Mouse (Mus musculus) hindbrain, embryonic 15.5 days (tissue): Measurements from ENCODE around the gene Tekt4. TPM values are rescaled to one million over a fixed set of nuclear protein-coding genes. Genes with fewer than 3 reads are reported as not detected.
A peak's percentile ranks its signal among the peaks of the same experiment; 100 is the strongest.

Experiments used
- ATAC-seq: fragments of 200-750 bp; cut with Nextera tagmentation; 2 replicates; pipeline ENCODE4 v1.8.0; 2017; ENCODE audit warnings: low read depth, moderate number of reproducible peaks, moderate TSS enrichment; ENCODE audit not compliant: low FRiP score
- H3K27ac ChIP-seq: fragments of 300-500 bp; sonication (generic); replicated peaks from 2 replicates; pipeline ENCODE4 v1.5.1; 2015; ENCODE audit warnings: mild to moderate bottlenecking, inconsistent platforms
- H3K27me3 ChIP-seq: fragments of 300-500 bp; sonication (generic); 2 replicates; pipeline ENCODE4 v1.6.1; 2015; ENCODE audit warnings: control low read depth, inconsistent platforms
- H3K36me3 ChIP-seq: fragments of 300-500 bp; sonication (generic); 2 replicates; pipeline ENCODE4 v1.6.1; 2015; ENCODE audit warnings: control low read depth, inconsistent platforms
- H3K4me1 ChIP-seq: fragments of 300-500 bp; sonication (generic); replicated peaks from 2 replicates; pipeline ENCODE4 v1.6.1; 2015; ENCODE audit warnings: control low read depth, inconsistent platforms
- H3K4me2 ChIP-seq: fragments of 300-500 bp; sonication (generic); 2 replicates; pipeline ENCODE4 v1.6.1; 2015; ENCODE audit warnings: moderate library complexity, mild to moderate bottlenecking, inconsistent platforms
- H3K4me3 ChIP-seq: fragments of 300-500 bp; sonication (generic); 2 replicates; pipeline ENCODE4 v1.5.1; 2015; ENCODE audit warnings: mild to moderate bottlenecking, inconsistent platforms
- H3K9ac ChIP-seq: fragments of 300-500 bp; sonication (generic); 2 replicates; pipeline ENCODE4 v1.6.1; 2015; ENCODE audit warnings: inconsistent platforms
- H3K9me3 ChIP-seq: fragments of 300-500 bp; sonication (generic); 2 replicates; pipeline ENCODE4 v1.6.1; 2016; ENCODE audit warnings: control low read depth, inconsistent platforms
- WGBS: fragments of 180-500 bp; shearing (Covaris S2); methylation state at CpG from one replicate; pipeline ENCODE4 v1.1.7; 2015; 5-methylcytosine and 5-hydroxymethylcytosine counted together
- polyA plus RNA-seq: library from polyadenylated mRNA; unstranded; fragments of >200 nt; fragmentation: Nextera tagmentation; extraction: Ambion mirVana; gene quantifications from 2 replicates; pipeline ENCODE4 v1.2.1, GENCODE M21; 2015

Tekt4 gene
- polyA plus RNA-seq, 1 experiment from 2014 or later, result 1.1 TPM

DNA sequence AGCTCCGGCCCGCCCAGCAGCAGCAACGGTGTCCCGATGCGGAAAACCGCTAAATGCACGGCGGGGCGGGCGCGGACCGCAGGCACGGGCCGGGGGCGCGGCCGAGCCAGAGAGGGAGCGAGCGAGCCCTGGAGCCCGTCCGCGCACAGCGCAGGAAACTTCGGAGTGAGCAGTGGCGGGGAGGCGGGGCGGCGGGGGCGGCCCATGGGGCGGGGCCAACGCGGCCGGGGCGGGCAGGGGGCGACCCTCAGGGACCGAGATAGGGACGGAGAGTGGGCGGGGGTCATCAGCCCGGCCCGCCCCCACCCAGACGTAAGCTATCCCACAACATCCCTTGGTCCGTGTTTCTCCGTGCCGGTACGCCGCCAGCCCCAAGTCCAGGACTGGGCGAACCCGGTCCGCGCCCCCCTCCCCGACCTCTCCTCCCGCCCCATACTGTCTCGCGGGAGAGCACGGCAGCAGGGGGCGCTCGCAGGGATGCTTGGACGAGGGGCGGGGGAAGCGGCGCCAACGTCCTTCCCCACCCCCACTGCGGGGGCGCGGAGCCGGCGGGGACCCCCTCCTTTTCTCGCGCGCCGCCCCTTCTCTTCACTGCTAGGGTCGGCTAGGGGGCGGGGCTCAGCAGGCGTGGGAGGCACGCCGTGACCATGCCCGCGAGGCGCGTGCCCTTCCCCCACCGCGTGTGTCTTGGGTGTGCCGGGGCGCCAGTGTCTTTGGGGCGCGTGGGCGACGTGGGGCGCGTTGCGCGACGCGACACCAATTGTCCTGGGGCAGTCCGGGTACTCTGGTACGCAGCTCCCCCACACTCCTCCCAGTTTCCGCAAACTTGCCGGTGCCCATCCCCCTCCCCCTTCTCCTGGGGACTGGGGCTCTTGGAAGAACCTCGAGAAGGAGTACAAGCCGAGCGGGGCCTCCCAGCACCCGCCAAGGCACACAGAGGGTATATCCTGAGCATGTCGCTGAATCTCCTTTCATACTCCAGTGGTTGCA, 20.5 kb upstream of the Tekt4 start, which contains the start of gene Cacna1h:
TSS of gene Cacna1h (minus strand) at position 167 of the 990 bp plus-strand sequence.
- Histone ChIP-seq H3K9ac (peak within 1 kb of the TSS; percentile 74), H3K27ac (peak within 1 kb of the TSS; percentile 77), H3K9me3 (no peaks in the 10 kb centered on the region), H3K36me3 (no peaks in the 10 kb centered on the region), H3K4me3 (peak within 1 kb of the TSS; percentile 65), H3K4me2 (peak within 1 kb of the TSS; percentile 81), H3K27me3 (no peaks in the 10 kb centered on the region), H3K4me1 (peaks cover 48% of the 10 kb centered on the region)
- under 1% methylated on average over 64 of the region's 103 CpGs for WGBS
- ATAC-seq, result peak; percentile 91

DNA sequence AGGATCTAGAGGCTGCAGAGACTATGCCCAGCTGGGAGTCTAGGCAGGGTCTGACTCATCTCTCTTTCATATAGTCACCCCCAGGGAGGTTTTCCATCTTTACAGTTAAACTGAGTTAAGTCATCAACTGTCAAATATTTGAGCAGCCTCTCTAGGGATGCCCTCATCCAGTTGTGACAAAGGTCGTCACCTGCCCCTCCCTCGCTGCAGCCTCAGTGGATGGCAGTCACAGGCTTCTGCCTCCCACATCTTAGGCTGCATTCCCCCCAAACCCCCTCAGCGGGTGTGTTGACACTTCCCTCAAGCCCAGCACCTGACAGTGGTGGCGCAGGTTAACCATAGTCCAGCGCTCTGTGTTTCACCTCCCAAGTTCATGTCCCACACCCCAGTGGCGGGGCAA, 13.0 kb upstream of the Tekt4 start:
- H3K36me3 ChIP-seq, result no peaks in the 10 kb centered on the region
- no peak for ATAC-seq

DNA sequence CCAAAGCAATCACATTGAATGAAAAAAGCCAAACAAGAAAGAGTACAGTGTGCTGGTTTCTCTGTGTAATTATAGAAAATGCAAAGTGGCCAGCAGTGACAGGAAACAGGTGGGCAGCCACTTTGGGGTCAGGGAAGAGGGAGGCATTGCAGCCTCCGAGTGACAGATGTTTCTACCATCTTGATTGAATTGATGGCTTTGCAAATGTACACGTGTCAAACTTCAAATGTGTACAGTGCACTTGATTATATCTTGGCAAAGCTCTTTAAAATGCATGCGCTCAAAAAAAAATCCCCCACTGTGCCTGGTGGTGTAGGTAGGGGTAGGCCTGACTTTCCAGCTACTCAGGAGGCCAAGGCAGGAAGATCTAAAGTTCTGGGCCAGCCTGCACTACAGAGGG, 11.5 kb upstream of the Tekt4 start:
- Histone ChIP-seq H3K9ac (no peak overlapping the region), H3K27ac (no peak overlapping the region), H3K9me3 (no peaks in the 10 kb centered on the region), H3K4me1 (0 out of 2 replicates have a peak, but pooled peaks cover 8% of the 10 kb centered on the region), H3K4me2 (no peak overlapping the region), H3K36me3 (no peaks in the 10 kb centered on the region), H3K27me3 (0 out of 2 replicates have a peak, but pooled peaks cover 8% of the 10 kb centered on the region), H3K4me3 (no peak overlapping the region)
- WGBS, result 74% methylated on average over 3 of the region's 3 CpGs
- no peak for ATAC-seq

More for the DNA sequence above, 13.0 kb upstream of the Tekt4 start:
- H3K27ac ChIP-seq, result no peak overlapping the region
- WGBS, result 86% methylated on average over 6 of the region's 6 CpGs
- H3K4me1 ChIP-seq, result 0 out of 2 replicates have a peak, but pooled peaks cover 8% of the 10 kb centered on the region
- H3K27me3 ChIP-seq, result 0 out of 2 replicates have a peak, but pooled peaks cover 3% of the 10 kb centered on the region
- H3K9ac ChIP-seq, result no peak overlapping the region
- no peak overlapping the region for H3K4me2 ChIP-seq
- no peaks in the 10 kb centered on the region for H3K9me3 ChIP-seq
- H3K4me3 ChIP-seq, result no peak overlapping the region

DNA sequence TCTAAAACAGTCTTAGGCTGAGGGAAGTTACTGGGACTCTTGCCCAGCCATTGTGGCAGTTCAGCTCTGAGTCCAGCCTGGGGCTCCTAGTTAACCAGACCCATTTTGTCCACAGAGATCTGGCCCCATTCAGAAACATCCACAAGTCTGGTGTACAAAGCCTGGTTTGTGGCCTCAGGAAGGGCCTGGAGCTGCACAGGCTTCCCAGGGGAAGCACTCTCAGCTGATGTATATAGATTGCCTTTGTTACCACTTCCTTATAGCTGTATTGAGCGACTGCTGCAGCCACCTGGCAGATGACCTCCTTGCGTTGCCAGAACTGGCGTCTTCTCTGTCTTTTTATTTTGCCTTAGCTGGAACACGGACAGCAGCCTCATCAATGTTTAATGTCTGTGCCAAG, 9.3 kb upstream of the Tekt4 start:
- no peak overlapping the region for H3K9ac ChIP-seq
- H3K27ac ChIP-seq, result 0 out of 2 replicates have a peak overlapping the region, but pooled peaks have one; percentile 7
- no peak overlapping the region for H3K4me2 ChIP-seq

DNA sequence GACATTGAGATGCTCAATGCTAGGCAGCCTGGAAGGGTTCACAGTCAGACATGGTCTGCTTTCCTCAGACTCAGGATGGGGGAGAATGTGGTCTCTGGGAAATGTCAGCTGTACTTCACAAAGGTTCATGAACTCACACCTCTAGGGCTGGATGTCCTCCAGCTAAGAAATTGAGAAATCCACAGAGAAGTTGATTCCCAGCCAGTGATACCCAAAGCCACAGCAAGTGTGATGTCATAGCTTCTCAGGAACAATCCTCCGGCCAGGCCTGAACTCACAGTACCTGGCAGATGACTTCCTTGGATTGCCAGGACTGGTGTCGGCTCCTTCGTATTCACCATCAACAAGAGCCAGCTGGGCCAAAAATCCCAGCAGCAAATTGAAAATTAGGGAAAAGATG, 8.6 kb upstream of the Tekt4 start:
- Histone ChIP-seq H3K27ac (no peak overlapping the region), H3K36me3 (no peaks in the 10 kb centered on the region), H3K4me1 (0 out of 2 replicates have a peak, but pooled peaks cover 8% of the 10 kb centered on the region), H3K4me2 (no peak overlapping the region), H3K9me3 (no peaks in the 10 kb centered on the region), H3K4me3 (no peak overlapping the region), H3K9ac (no peak overlapping the region), H3K27me3 (0 out of 2 replicates have a peak, but pooled peaks cover 5% of the 10 kb centered on the region)
- no peak for ATAC-seq
- WGBS, result 82% methylated on average over 3 of the region's 3 CpGs

More for the DNA sequence above, 9.3 kb upstream of the Tekt4 start:
- H3K9me3 ChIP-seq, result no peaks in the 10 kb centered on the region
- ATAC-seq, result no peak
- 0 out of 2 replicates have a peak, but pooled peaks cover 8% of the 10 kb centered on the region for H3K4me1 ChIP-seq
- WGBS, result 37% methylated on average over 4 of the region's 4 CpGs
- H3K27me3 ChIP-seq, result 0 out of 2 replicates have a peak, but pooled peaks cover 8% of the 10 kb centered on the region
- no peak overlapping the region for H3K4me3 ChIP-seq
- H3K36me3 ChIP-seq, result no peaks in the 10 kb centered on the region

DNA sequence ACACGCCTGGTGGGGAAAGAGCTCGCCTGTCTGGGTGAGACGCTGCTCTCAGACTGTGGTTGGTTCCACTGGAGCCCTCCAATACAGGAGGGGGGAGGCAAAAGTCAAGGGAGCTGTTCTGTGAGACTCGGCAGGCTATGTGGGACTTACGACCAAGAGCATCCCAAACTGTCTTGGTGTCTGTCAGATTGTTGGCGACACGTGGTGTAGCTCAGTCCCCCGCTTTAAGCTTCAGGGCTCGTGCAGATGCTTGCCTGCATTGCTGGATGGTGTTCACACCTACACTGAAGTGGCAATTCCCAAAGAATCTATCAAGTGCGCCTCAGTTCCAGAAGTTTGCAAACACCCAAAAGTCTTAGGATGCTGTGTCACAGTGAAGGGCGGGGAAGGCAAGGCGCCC, 6.5 kb upstream of the Tekt4 start:
- 89% methylated on average over 12 of the region's 12 CpGs for WGBS
- ATAC-seq, result no peak
- no peak overlapping the region for H3K27ac ChIP-seq

DNA sequence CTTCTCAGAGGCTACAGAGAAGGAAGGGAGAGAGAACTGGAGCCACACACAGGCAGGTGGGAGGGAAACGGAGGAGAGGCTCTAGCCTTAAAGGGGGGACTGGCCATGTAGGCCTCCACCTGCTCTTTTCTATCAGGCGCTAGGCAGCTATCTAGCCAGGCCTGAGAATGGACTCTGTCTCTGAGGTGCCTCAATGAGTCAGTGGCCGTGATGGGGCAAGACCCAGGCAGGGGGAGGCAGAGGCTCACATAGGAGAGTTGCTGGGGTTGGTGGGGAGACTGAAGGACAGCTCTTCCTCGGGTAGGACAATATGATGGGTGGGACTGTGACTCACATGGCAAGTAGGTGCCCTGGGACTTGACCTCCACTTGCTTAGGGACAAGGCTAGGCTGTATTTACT, 4.1 kb upstream of the Tekt4 start:
- Histone ChIP-seq H3K36me3 (no peaks in the 10 kb centered on the region), H3K9me3 (no peaks in the 10 kb centered on the region), H3K27me3 (0 out of 2 replicates have a peak, but pooled peaks cover 5% of the 10 kb centered on the region), H3K4me3 (no peak overlapping the region), H3K9ac (no peak overlapping the region), H3K4me2 (no peak overlapping the region), H3K27ac (no peak overlapping the region), H3K4me1 (no peaks in the 10 kb centered on the region)
- 65% methylated on average over 4 of the region's 4 CpGs for WGBS
- ATAC-seq, result no peak

More for the DNA sequence above, 6.5 kb upstream of the Tekt4 start:
- Histone ChIP-seq H3K4me1 (0 out of 2 replicates have a peak, but pooled peaks cover 8% of the 10 kb centered on the region), H3K36me3 (no peaks in the 10 kb centered on the region), H3K9ac (no peak overlapping the region), H3K9me3 (no peaks in the 10 kb centered on the region), H3K27me3 (0 out of 2 replicates have a peak, but pooled peaks cover 5% of the 10 kb centered on the region), H3K4me3 (no peak overlapping the region), H3K4me2 (no peak overlapping the region)

DNA sequence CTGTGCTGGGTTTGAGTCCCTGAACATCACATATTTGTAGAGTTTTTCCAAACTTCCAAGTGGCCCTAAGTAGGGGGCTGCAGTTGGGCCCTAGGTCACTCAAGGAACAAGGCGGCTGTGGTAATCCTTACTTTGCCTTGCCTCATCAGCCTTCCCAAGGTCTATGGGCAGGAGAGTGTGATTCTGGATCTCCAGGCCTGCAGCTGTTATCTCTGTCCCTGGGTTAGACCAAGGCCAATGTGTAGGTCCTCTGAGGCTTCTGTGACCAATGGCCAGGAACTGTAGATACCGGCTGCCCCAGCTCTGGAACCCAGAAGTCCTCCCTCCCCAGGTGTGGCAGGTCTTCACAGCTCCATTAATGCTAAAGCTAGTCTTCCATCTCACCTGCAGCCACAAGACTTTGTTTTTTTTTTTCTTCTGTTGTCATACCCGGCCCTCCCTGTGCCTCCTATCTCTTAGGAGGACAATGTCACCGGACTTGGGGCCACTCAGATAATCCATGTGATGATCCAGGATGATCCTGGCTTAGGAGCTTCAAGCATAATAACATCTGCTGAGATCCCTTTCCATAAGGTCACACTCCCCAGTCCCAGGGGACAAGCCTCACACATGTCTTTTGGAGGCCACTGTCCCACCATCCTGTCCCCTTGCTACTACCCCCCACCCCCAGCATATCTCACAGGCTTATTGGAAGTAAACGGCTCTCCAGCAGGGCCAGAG, 2.0 kb upstream of the Tekt4 start:
- no peaks in the 10 kb centered on the region for H3K36me3 ChIP-seq
- no peaks in the 10 kb centered on the region for H3K9me3 ChIP-seq
- no peak overlapping the region for H3K9ac ChIP-seq
- H3K27me3 ChIP-seq, result no peaks in the 10 kb centered on the region
- peaks cover 9% of the 10 kb centered on the region for H3K4me1 ChIP-seq
- ATAC-seq, result no peak
- no peak overlapping the region for H3K27ac ChIP-seq
- WGBS, result 85% methylated on average over 5 of the region's 5 CpGs
- H3K4me2 ChIP-seq, result no peak overlapping the region
- no peak overlapping the region for H3K4me3 ChIP-seq

DNA sequence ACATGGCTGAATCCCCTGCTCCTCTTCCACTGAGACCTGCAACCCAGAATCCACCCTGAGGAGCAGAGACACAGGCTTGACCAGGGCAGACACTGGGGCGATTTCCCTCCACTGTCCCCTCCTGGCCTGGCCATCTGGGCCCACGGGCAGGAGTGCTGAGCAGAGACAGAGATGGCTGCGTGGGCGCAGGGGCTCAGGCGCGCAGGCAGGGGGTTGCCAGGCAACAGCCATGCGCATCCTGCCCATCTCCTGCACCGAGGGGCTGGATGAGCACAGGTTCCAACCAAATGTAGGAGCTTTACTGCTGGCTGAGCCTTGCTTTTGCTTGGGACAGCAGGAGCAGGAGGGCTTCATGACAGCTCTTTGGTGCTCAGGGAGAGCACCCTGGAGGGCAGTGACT, 2.1 kb downstream of the Tekt4 start:
- WGBS, result 38% methylated on average over 8 of the region's 8 CpGs
- Histone ChIP-seq H3K4me2 (no peak overlapping the region), H3K9me3 (no peaks in the 10 kb centered on the region), H3K27ac (peak overlapping the region; percentile 9; the same call in 1 of the 2 replicates), H3K9ac (no peak overlapping the region), H3K4me1 (peaks cover 9% of the 10 kb centered on the region), H3K4me3 (no peak overlapping the region), H3K27me3 (no peaks in the 10 kb centered on the region), H3K36me3 (no peaks in the 10 kb centered on the region)
- ATAC-seq, result peak; percentile 69; the same call in 1 of the 2 replicates

DNA sequence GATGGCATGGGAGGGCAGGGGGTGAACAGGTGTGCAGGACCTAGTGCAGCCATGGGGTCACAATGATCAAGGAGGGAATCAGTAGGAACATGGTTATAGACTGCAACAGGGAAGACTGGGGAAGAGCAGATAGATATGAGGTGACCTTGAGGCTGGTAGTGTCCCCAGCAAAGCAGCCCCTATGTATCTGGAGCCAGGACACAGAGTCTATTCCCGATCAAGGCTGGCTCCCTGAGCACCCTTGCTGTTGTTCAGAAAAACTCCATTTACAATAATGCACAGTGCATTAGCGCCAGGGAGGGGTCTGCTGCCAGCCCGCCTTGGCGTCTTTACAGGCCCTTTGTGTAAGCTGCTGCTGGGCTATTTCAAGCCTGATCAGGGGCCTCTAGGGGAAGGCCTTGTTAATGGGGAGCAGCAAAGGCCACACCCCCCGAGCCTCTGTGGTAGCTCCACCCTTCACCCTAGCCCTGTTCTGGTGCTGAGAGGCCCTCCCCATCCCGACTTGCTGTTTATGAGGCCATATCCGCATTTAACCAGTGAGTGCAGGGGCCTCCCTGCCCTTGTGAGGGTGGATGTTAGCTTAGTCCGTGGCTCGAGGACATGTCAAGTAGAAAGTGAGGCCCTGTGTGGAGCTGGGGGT, 7.9 kb downstream of the Tekt4 start:
- Histone ChIP-seq H3K27me3 (no peaks in the 10 kb centered on the region), H3K9ac (no peak overlapping the region), H3K36me3 (no peaks in the 10 kb centered on the region), H3K4me1 (peaks cover 8% of the 10 kb centered on the region; the same call in 1 of the 2 replicates), H3K9me3 (no peaks in the 10 kb centered on the region), H3K4me3 (no peak overlapping the region), H3K4me2 (no peak overlapping the region), H3K27ac (no peak overlapping the region)
- 20% methylated on average over 9 of the region's 9 CpGs for WGBS
- peak; percentile 59; the same call in 1 of the 2 replicates for ATAC-seq

DNA sequence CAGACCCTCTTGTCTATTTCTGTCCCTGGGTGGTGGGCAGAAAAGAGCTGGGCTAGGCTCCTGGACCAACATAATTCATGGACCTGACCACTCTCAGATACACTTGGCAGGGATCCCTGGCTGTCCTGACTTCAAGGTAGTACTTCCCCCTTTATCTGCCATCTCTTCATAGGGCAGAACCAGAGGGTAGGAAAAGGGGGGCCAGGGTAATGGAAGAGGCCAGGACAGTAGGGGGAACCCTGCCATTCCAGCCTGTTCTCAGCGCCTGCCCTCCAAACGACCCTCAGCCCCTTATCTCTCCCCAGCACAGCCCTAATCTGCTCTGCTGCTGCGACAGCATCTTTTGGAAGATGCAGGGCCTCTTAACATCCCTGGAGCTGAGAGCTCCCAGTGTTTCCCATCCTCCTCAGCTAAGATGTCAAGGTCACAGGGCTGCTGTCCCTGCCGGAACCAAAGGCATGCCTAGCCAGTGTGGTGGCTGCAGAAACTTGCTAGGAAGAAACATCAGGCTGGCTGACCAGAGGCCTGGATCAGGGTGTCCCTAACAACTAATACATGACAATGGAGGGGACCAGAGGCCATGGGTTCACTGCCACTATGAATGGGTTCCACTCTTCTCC, 9.0 kb downstream of the Tekt4 start:
- Histone ChIP-seq H3K4me2 (no peak overlapping the region), H3K27me3 (no peaks in the 10 kb centered on the region), H3K4me3 (no peak overlapping the region), H3K27ac (no peak overlapping the region), H3K9ac (no peak overlapping the region), H3K36me3 (no peaks in the 10 kb centered on the region), H3K4me1 (peaks cover 8% of the 10 kb centered on the region; the same call in 1 of the 2 replicates), H3K9me3 (no peaks in the 10 kb centered on the region)
- no peak for ATAC-seq
- 67% methylated on average over 4 of the region's 4 CpGs for WGBS
